Mouse (Mus musculus) testis, postnatal 10 days (tissue): ENCODE measurements around the gene H2-DMa.

Source experiments
- DNase-seq: peaks from one replicate; pipeline ENCODE4 v3.0.0; 2021; ENCODE audit warnings: low spot score

Gene H2-DMa

DNA sequence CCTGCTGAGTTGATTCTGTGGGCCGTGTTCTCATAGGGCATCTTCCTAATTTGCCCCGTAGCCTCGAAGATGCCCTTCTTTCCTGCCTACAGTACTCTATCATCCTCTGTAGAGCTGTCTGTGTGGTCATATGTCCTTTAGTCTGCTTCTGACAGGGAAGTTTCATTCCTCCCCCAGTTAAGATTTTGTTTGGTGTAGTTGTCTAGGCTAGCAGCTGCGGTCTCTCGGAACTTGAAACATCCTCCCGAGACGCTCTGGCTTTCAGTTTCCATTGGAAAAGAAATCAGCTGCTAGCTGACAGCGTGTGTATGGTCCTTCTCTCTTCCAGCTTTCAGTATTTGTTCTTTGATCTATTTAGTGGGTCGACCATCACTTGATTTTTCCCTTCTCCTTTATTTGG is 14.5 kb upstream of the H2-DMa start:
- no peak for DNase-seq

DNA sequence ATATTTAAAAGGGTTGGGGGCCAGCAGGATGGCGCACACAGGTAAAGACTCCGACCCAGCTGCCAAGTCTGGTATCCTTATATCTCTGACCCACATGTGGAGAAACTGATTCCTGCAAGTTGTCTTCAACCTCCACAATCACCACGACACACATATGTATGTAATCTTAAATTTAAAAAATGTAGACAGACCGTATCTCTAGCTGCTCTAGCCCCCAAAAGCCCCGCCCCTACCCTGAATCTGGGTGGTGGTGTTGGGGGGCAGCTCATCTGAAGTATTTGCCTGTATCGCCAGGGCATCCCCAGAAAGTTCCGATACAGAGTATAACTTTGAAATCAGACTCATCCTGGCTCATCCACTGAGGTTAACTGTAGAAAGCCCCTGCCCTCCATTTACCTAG is 12.8 kb upstream of the H2-DMa start:
- no peak for DNase-seq

DNA sequence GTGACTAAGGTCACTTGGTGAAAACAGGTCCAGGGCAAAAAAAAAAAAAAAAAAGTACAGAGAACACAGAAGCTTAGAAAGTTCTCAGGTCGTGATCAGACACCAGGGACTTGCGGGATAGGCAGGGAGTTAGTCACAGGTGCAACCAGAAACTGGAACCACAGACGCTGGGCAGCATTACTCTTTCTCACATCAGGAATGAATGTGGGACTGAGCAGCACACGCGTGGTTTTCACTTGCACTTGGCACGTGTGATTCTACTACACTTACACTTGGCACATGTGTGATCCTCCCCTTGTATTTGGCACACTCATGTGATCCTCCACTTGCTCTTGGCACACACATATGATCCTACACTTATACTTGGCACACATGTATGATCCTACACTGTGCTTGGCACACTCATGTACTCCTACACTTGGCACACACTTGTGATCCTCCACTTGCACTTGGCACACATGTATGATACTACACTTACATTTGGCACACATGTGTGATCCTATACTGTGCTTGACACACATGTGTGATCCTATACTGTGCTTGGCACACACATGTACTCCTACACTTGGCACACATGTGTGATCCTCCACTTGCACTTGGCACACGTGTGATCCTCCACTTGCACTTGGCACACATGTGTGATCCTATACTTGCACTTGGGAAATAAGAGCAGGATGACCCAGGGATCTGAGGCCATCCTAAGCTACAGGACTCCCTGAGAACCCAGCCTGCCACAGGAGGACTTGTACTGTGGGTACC is 12.1 kb upstream of the H2-DMa start:
- DNase-seq, result no peak

DNA sequence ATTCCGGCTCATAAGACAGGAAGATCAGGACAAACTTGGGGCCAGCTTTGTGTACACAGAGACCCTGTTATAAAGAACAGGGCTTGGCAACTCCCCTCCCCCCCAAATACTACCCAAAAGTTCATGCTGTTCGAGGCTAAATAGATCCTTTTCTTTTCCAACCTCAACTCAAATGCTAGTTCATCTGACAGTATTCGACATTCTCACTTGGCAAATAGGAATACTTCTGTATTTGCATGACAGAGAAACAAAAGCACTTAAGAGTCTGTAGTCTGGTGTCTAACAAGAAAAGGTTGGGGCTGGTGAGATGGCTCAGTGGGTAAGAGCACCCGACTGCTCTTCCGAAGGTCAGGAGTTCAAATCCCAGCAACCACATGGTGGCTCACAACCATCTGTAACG is 10.9 kb upstream of the H2-DMa start:
- no peak for DNase-seq

DNA sequence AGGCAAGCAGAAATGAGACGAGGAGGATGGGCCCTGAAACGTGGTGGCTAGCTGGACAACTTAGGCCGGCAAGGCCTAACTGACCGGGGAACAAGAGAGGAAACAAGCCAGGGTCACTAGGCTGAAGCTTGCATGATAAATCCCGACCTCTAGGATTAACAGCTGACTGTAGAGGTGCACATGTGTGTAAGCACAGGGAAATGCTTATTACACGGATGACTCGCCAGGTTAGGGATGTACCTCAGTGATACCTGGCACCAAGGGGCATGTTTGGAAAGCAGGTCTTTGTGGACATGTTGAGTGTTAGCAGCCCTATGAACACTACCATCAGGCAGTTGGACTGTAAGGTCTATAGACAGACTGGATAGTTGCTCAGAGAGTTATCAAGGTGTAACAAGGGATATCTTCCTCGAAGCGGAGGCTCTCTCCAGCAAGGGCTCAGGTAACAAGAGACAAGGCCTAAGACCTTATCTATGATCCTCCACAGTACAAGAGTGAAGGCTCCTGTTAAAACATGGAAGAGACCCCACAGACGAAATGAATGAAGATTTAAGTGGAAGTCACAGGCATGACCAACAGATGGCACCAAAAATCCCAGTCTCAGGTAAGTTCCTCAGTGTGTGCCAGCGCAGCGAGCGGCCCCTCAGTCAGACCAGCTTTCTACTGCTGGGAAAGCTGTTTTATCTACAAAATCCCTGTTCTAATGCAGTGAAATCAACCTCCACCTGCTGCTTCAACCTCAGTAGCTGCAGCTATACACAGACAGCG is 10.1 kb upstream of the H2-DMa start:
- no peak for DNase-seq

DNA sequence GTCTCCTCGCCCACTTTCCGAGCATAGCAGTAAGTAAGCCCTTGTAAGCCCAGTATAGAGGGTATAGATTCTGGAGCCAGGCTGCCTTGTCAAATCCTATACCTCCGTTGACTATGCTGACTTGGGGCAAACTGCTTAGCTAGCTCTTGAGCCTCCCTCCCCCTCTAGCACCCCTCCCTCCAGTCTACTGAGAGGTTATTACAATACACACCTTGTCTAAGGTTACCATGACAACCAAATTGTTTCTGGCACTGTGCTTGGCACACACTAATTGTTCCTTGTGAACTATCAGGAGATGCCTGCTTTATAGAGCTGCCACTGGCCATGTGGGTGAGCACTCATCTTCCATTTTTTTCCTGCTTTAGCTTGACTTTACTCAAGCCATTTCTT is 9.5 kb upstream of the H2-DMa start:
- DNase-seq, result no peak

DNA sequence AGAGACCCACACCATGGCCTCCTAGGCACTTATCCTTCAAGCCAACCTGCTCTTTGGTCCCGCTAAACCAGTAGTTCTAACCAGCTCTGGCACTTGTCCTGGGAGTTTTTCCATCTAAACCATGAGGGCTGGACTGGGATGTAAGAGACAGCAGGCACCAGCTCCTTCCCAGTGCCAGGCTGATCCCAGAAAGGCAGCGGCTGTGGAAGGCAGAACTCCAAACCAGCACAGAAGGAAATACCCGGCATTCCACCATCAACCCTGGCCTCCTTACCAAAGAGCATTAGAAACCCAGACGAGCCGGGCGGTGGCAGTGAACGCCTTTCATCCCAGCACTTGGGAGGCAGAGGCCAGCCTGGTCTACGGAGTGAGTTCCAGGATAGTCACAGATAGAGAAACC is 9.0 kb upstream of the H2-DMa start:
- no peak for DNase-seq

DNA sequence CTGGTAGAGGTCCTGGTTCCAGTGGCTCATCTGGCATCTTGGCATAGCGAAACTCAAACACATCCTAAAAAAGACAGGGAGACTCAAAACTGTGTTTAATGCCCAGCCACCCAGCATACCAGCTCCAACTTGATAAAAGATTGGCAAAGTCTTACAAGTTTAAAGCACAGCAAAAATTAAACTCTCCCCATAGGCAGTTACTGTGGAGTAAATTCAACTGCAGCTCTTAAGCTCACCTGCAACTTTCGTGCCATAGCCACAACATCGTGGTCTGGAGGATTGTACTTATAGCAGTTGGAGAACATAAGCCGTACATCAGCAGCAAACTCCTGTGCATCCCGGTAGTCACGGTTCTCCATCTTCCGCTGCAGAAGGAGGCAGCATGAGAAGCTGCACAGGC is 5.2 kb upstream of the H2-DMa start:
- no peak for DNase-seq

DNA sequence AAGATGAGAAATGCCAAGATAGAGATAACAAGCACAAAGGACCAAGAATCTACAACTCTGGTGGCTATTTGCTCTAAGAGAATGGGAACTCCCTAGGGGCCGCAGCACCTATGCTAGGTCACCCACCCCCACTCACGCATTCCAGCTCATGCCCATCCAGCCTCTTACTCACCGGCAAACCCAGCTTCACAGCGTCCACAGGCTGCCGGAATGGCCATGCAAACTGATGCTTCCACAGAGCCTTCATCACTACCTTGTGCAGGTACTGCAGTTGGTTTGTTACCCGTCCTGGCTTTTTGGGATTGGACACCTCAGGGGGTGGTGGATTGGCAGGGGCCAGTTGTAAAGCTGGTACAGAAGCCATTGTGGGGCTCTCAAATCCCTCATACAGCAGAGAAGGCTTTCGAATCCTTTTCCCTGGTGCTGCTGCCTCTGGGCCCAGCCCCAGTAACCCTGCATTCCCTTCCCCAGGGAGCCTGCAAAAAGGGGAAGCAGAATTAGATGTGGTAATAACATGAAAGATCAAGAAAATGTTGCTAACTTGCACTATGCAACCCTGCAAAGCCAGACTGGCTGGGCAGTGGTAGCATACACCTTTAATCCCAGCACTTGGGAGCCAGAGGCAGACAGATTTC is 2.5 kb upstream of the H2-DMa start:
- no peak for DNase-seq

DNA sequence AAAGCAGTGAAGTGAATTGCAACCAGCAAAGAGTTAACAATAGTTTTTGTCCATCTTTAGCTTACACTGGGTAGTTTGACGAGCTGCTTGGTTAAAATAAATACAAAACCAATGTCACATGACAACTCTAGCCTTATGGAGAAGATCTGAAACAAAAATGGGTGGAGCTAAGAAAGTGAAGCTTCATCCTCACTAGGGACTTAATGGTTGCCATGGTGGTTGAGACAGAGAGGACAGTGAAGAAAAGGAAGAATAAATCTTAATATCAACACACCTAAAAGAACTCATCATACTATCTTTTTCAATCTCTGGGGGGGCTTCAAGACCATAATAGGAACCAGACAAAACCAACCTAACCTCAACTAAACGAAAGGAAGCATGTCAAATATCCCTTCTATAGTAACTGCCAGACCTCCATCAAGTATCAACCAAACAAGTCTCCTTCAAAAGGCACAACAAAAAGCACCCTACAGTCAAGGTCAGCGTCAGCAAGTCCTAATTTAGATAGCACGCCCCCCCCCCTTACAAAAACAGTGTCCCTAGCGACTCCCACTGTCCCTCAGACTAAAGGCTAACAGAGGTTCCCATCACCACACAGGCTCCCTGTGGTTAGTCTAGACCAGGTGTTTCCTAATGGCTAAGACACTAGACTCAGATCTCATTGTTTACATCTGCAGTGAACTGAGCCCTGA is 1.8 kb upstream of the H2-DMa start:
- no peak for DNase-seq

DNA sequence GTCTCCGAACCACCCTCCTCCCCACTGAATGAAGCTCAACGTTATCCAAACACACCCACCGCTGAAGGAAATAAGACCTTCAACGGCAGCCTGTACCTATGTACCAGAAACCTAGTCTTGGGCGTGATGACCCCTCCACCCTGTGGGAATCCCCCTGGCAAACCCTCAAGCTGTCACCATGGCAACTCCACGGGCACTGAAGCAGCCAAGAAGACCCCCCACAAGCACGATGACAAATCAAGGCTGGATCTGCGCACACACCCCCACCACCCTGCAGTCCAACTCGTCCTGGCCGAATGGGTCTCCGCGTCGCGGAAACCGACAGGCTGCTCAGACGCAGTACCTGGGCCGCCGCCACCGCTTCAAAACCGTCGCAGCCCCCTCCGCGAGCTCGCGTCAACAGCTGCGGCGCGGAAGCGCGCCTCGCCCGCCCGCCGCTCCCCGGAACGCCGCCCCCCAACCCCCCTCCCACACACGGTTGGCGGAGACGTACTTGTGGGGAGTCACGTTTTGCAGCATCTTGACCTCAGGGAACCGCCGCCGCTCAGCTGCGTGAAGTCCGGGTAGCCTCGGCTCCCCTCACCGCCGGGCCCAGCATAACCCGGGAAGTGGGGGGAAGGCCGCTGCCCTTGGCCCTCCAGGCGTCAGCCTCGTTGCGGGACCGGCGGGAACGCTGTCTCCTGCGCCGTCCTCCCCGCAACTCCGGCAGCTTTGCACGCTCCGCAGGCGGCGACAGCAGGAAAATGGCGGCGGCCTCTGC is 1.0 kb upstream of the H2-DMa start:
- peak; percentile 69 for DNase-seq

DNA sequence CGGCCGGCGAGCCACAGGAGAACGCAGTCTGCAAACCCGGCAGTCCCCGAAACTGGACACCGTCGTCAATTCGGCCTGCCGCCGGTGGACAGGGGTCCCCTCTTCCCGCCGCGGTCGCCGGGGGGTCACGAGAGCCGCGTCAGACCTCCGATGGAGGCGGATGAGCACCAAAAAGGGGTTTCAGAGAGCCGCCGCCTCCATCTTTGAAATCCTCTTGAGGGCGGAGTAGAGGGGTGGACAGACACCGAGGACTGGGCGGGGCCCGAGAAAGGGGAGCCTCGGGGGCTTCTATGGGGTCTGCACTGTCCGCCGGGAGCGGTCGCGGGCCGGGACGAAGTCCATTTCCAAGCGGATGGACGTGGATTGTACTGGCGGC is 480 bp upstream of the H2-DMa start:
- DNase-seq, result no peak

DNA sequence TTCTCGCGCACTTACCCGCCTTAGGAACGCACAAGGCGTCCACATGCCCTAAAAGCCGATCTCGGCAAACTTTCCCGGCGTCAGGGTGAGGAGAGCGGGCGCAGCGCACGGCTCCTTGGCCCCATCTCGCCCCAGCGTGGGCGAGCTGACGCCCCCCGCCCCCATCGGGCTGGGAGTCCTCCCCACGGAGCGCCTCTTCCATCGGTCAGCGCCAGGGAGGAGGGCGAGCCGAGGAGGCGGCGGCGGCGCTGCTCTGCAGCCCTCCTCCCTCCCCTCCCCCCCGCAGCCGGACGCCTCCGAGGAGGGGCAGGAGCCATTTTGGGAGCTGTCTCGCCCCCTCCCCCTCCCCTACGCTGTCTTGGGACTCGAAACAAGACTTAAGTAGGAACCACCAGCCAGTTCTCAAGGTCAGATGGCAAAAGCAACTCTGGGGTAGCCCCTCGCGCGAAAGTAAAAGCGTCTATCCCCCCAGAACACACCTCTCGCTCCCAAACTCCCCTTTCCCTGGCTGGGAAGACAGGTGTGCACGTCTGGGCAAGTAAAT is 911 bp downstream of the H2-DMa start:
- peak; percentile 94 for DNase-seq

DNA sequence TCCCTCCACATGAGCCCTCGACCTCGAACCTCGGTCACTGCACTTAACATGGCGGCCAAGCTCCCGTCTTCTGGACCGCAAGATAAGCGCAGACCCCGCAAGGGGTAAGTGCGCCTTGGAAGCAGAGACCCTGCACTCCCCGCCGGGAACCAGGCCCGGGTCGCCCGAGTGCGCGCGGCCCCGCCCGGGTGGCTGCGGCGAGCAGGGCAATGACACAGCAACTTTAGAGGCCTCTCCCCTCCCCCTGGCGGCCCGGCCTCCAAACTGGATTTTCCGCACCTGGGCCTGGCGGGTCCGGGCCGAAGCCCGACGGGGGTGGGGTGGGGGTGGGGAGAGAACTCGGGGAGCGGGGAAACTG is 1.5 kb downstream of the H2-DMa start:
- peak; percentile 88 for DNase-seq

DNA sequence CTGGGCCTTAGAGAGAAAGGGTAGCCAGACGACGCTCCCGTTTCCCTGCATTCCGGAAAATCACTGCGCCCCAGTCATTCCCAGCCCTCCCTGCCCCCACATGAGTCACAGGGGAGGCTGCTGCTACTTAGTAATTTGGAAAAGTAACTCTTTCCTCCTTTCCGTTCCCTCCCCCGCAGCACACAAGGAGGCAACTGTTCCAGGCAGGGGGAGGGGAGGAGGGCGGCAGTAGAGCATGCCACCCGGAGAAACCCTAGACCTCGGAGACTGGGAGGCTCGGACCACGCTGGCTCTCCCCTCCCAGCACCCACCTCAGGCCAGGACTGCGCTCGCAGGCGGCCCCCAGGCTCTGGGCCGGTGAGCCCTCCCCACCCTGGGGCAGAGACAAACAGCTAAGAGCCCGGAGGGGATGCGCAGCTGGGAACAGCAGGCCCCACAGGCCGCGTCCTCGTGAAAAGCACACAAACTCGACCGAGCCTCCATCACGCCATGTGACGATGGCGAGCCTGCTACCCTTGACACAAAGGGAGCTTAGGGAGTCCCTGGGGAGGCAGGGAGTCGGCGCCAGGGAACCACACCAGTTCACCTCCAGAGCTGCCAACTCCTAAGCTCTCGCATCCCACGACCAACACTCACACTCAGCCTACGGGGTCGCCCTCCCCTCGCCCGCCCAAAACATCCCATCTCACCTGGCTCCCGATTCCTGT is 2.0 kb downstream of the H2-DMa start:
- peak; percentile 94 for DNase-seq

DNA sequence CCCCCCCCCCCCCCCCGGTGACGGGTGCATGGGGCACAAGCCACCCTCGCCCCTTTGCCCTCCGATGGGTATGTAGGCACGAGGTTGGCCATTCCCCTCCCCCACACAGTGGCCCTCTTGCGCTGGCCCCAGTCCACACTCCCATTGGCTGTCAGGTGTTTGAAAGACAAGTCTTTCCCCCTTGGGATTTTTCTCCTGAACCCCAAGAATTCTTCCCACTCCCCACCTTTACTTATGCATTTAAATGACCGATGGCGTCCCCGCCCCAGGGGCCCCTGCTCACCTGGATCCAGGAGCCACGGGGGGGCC is 2.5 kb downstream of the H2-DMa start:
- DNase-seq, result peak; percentile 84

DNA sequence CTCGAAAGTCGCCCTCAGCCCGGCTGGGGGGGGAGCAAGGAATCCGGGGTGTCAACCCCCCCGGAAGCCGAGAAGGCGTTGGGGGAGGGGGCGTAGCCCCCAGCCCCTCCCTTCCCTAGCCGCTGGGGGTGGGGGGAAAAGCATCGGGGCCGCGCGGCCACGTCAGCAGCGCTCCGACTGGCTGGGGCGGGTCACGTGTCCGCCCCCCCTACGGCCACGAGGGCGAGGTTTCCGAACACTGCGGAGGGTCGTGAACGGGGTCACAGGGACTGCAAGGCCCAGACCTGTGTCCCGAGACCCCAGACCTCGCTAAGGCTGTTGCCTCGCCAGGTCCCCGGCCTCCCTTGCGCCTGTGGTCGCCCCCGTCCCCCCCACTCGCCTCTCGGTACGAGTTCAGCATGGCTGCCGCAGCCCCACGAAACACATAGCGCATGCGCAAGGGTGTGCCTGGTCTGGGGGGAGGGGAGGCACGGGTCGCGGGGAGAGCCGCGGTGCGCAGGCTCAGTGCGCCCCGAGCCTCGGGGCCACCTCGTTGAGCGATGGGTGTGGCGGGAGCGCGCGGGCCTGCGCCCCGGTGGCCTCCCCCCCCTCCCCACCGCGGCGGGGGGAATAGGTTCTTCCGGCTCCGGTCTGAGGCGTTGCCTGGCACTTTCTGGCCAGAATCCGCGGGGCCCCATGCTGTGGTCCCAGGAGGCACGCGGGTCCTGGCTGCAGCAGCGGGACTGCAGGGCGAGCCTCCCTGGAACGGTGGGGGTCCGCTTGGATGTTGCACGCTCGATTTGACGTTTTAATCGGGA is 3.0 kb downstream of the H2-DMa start, which contains the start of gene Brd2:
Brd2 (minus strand) TSS at position 447 of the 797 bp plus-strand sequence.
- DNase-seq, result peak; percentile 98

DNA sequence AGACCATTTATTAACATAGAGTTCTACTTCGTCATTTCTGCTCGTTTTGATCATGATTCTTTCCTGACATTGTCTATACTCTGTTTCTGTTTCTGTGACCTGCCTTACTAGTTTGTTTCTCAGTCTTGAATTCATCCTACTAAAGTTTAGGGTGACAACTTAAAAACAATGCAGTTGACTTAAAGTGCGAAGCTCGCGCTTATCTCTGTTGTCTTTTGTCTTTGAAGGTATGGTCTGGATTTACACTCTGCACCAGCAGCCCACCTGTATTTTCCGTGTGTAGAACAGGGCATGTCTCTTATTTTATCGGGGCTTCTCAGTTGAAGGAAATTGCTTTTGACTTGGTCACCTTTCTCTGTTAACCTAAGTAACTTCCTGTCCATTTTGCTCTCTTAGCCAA is 3.8 kb downstream of the H2-DMa start:
- no peak for DNase-seq

DNA sequence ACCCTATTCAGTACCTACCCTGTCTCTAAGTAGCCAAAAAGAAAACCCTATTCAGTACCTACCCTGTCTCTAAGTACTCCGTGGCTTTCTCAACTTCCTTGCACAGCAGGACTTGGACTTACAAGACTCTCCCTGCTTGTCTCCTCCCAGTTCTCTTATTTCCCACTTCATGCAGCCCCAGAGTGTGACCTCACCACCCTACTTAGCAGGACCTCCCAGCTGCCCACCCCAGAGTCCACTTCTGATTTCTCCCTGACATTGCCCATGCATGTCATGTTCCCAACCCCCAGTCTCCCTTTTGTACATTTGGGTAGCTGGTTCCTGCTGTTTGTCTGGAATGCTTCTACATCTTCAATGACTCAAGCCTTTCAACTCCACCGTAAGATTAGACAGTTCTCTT is 4.2 kb downstream of the H2-DMa start:
- DNase-seq, result no peak

DNA sequence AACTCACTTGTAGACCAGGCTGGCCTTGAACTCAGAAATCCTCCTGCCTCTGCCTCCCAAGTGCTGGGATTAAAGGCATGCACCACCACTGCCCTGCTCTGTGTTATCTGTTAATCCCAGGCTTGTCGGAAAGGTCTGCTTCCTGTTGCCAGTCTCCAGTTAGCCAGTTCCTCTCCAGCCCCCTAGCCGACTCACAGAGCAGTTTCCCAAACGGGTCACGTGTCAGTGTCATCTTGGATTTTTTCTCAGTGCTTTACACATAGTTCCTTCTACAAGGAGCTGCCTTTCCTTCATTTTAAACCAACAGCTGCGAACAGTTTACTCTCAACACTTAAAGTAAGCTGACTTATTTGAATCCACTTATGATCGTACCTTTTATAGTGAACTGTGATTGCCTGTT is 5.3 kb downstream of the H2-DMa start:
- DNase-seq, result no peak
